In the genomic region with DNA sequence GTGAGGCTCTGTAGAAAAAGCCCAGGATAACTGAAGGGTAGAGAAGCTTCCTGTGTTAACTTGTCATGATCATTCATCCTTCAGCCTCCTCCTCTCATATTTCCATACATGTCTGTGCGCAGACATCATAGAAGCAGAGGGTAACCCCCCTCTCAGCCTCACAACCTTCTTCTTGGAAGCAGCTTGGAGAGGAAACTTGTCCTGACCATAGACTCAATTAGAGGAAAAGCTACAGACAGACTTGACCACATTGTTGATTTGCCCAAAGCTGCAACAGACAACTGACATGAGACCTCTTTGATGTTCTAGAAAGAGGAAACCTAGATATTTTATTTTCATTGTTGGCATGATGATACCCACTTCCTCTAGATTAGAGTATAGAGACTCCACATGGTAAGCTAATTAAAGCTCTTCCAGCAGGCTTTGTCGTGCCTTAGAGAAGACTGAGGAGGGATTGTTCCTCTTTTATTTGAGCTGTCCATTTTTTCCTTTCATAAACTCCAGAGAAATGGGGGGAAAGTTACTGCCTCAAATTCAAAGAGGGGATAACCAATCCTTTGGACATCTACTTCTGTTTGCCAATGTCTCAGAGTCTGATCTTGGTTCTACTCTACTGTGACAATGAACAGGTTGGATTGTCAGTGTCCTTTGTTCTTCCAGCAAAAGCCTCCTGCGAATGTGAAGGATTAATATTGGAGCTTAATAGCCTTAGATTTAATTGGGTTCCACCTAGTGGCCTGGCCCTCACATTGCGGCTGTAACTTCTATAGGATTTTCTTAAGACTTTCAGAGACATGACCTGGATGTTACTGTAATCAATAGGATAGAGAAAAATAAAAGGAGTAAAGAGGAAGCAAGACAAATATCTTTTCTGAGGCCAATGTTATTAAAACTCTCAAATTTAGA, we compare ENCODE assay signal across 8 mouse cellular contexts.
DNase-seq lines count a peak whose midpoint lies in the region.

No protein-coding gene starts in this region.

- DNase-seq in heart, adult 9 months (ENCODE audit: low spot score in 2 of 2), result peak; percentile 1 to 12
- DNase-seq in heart, postnatal 25 days (ENCODE audit: low spot score), result no peak
- peak; percentile 22 for DNase-seq in urinary bladder, postnatal 14 days (ENCODE audit: low spot score)
- no peak for DNase-seq in urinary bladder, postnatal 4 days (ENCODE audit: low spot score in 2 of 2)
- DNase-seq in embryo, embryonic 11 days, result peak; percentile 47
- DNase-seq in lung, postnatal 14 days, result peak; percentile 42
- DNase-seq in spleen, adult 12 weeks (ENCODE audit: low spot score), result no peak
- no peak for DNase-seq in gastrocnemius, adult 8-10 months (ENCODE audit: low spot score in 2 of 2)

- intact Hi-C loops in heart, postnatal 25 days (cut with DNase I), result loop anchor here (2.0 to 10.0 kb wide), 2 partner anchors 142 to 260 kb away; no protein-coding TSS in a partner anchor

Comparison
In these comparisons a context has a peak if more than half of its experiments do, and no peak if none do; other contexts are left out.
1. DNase-seq: peak in heart, adult 9 months (2 of 2), urinary bladder, postnatal 14 days (single experiment), embryo, embryonic 11 days (single experiment) and lung, postnatal 14 days (single experiment); none in heart, postnatal 25 days (single experiment), urinary bladder, postnatal 4 days (0 of 2), spleen, adult 12 weeks (single experiment) and gastrocnemius, adult 8-10 months (0 of 2).